Mouse (Mus musculus) heart, adult 2 months (tissue): ENCODE data around the gene Slc24a3.

Source experiments
- CTCF ChIP-seq: fragments of 200-600 bp; IDR thresholded peaks from 2 replicates; pipeline ENCODE4 v1.8.1; 2022; ENCODE audit warnings: antibody characterized with exemption, mild to moderate bottlenecking, moderate library complexity
- EP300 ChIP-seq: fragments of 200-500 bp; IDR thresholded peaks from 2 replicates; pipeline ENCODE4 v1.6.1; 2011; ENCODE audit warnings: low read depth, low read length, control low read depth; ENCODE audit not compliant: insufficient read depth
- POLR2A ChIP-seq: fragments of 200-500 bp; IDR thresholded peaks from 2 replicates; pipeline ENCODE4 v1.6.1; 2011; ENCODE audit warnings: mild to moderate bottlenecking, low read depth, low read length, control low read depth; ENCODE audit not compliant: insufficient read depth

- no peak for TF ChIP-seq CTCF
- TF ChIP-seq POLR2A: no peak
- TF ChIP-seq EP300: no peak
Observed at GRCm38 (mm10) chr2:145566904-145567303, 399.4 kb downstream of the Slc24a3 start.
